Mouse (Mus musculus) liver, embryonic 11.5 days (tissue): ENCODE results near the gene Scd2. TPM values are rescaled to one million over a fixed set of nuclear protein-coding genes. Genes with fewer than 3 reads are reported as not detected.
A peak's percentile ranks its signal among the peaks of the same experiment; 100 is the strongest.

Source experiments
- ATAC-seq: fragments of 200-750 bp; cut with Nextera tagmentation; replicated peaks from 2 replicates; pipeline ENCODE4 v1.8.0; 2017; ENCODE audit warnings: moderate number of reproducible peaks, mild to moderate bottlenecking, moderate TSS enrichment, moderate library complexity; ENCODE audit not compliant: low FRiP score
- DNase-seq: peaks from one replicate; pipeline ENCODE4 v3.0.0-alpha.2; 2017; ENCODE audit warnings: low spot score
- H3K27ac ChIP-seq: fragments of 300-500 bp; sonication (generic); 2 replicates; pipeline ENCODE4 v1.5.1; 2014; ENCODE audit warnings: mild to moderate bottlenecking, low read depth, low read length, control low read depth
- H3K27me3 ChIP-seq: fragments of 300-500 bp; sonication (generic); replicated peaks from 2 replicates; pipeline ENCODE4 v1.6.1; 2014; ENCODE audit warnings: low read length, mixed read lengths; ENCODE audit not compliant: control insufficient read depth, insufficient read depth
- H3K36me3 ChIP-seq: fragments of 300-500 bp; sonication (generic); 2 replicates; pipeline ENCODE4 v1.6.1; 2014; ENCODE audit warnings: mild to moderate bottlenecking, low read length, moderate library complexity, mixed read lengths; ENCODE audit not compliant: control insufficient read depth, insufficient read depth
- H3K4me1 ChIP-seq: fragments of 300-500 bp; sonication (generic); replicated peaks from 2 replicates; pipeline ENCODE4 v1.6.1; 2014; ENCODE audit warnings: low read length, mixed read lengths; ENCODE audit not compliant: control insufficient read depth, insufficient read depth
- H3K4me2 ChIP-seq: fragments of 300-500 bp; sonication (generic); 2 replicates; pipeline ENCODE4 v1.6.1; 2014; ENCODE audit warnings: mild to moderate bottlenecking, control low read depth, moderate library complexity
- H3K4me3 ChIP-seq: fragments of 300-500 bp; sonication (generic); 2 replicates; pipeline ENCODE4 v1.5.1; 2014; ENCODE audit warnings: low read depth, low read length, control low read depth
- H3K9ac ChIP-seq: fragments of 300-500 bp; sonication (generic); 2 replicates; pipeline ENCODE4 v1.6.1; 2014; ENCODE audit warnings: low read depth, low read length, control low read depth
- H3K9me3 ChIP-seq: fragments of 300-500 bp; sonication (generic); 2 replicates; pipeline ENCODE4 v1.6.1; 2016; ENCODE audit warnings: low read length, inconsistent platforms, mixed read lengths; ENCODE audit not compliant: control insufficient read depth
- WGBS: fragments of 180-500 bp; shearing (Covaris S2); extraction: QIAGEN DNeasy Blood & Tissue Kit; methylation state at CpG from one replicate; pipeline ENCODE4 v1.1.7; 2014; 5-methylcytosine and 5-hydroxymethylcytosine counted together
- polyA plus RNA-seq: library from polyadenylated mRNA; unstranded; fragments of >200 nt; fragmentation: Nextera tagmentation; extraction: Ambion mirVana; gene quantifications from 2 replicates; pipeline ENCODE4 v1.2.1, GENCODE M21; 2014

The Scd2 gene
- polyA plus RNA-seq, 1 experiment from 2014 or later: 212 TPM

- peak overlapping the region; percentile 90 for H3K9ac ChIP-seq
- WGBS: 76% methylated on average over 8 of the region's 8 CpGs
- peak overlapping the region; percentile 97 for H3K4me2 ChIP-seq
- H3K36me3 ChIP-seq: peaks cover 64% of the 10 kb centered on the region
- DNase-seq: no peak
- H3K27me3 ChIP-seq: no peaks in the 10 kb centered on the region
- peak overlapping the region; percentile 88 for H3K4me3 ChIP-seq
- H3K27ac ChIP-seq: 0 out of 2 replicates have a peak overlapping the region, but pooled peaks have one; percentile 38
- H3K4me1 ChIP-seq: peaks cover 78% of the 10 kb centered on the region
- no peak for ATAC-seq
- no peaks in the 10 kb centered on the region for H3K9me3 ChIP-seq
These were observed 3.7 kb downstream of the Scd2 start for GRCm38 (mm10) chr19:44297068-44297760.

- no peak for DNase-seq
- Histone ChIP-seq H3K36me3 (peaks cover 67% of the 10 kb centered on the region), H3K9me3 (no peaks in the 10 kb centered on the region), H3K4me1 (peaks cover 72% of the 10 kb centered on the region), H3K4me3 (peak overlapping the region; percentile 88), H3K27ac (no peak overlapping the region), H3K27me3 (no peaks in the 10 kb centered on the region), H3K4me2 (peak overlapping the region; percentile 97), H3K9ac (0 out of 2 replicates have a peak overlapping the region, but pooled peaks have one; percentile 57)
- ATAC-seq: no peak
- 86% methylated on average over 9 of the region's 9 CpGs for WGBS
These were observed 4.4 kb downstream of the Scd2 start for GRCm38 (mm10) chr19:44297862-44298261.

- WGBS: 94% methylated on average over 9 of the region's 9 CpGs
- peaks cover 68% of the 10 kb centered on the region for H3K4me1 ChIP-seq
- peak overlapping the region; percentile 97 for H3K4me2 ChIP-seq
- no peaks in the 10 kb centered on the region for H3K9me3 ChIP-seq
- ATAC-seq (no peak), DNase-seq (no peak)
- no peaks in the 10 kb centered on the region for H3K27me3 ChIP-seq
- 0 out of 2 replicates have a peak overlapping the region, but pooled peaks have one; percentile 16 for H3K9ac ChIP-seq
- H3K36me3 ChIP-seq: peaks cover 78% of the 10 kb centered on the region
- H3K27ac ChIP-seq: no peak overlapping the region
- H3K4me3 ChIP-seq: peak overlapping the region; percentile 88
These were observed 5.6 kb downstream of the Scd2 start for GRCm38 (mm10) chr19:44299078-44299477.

- DNase-seq: no peak
- H3K9ac ChIP-seq: no peak overlapping the region
- H3K4me2 ChIP-seq: peak overlapping the region; percentile 97
- peak overlapping the region; percentile 11; the same call in 1 of the 2 replicates for H3K4me3 ChIP-seq
- H3K27ac ChIP-seq: 0 out of 2 replicates have a peak overlapping the region, but pooled peaks have one; percentile 26
- peaks cover 86% of the 10 kb centered on the region for H3K36me3 ChIP-seq
- H3K9me3 ChIP-seq: no peaks in the 10 kb centered on the region
- peak; percentile 51 for ATAC-seq
- H3K4me1 ChIP-seq: peaks cover 68% of the 10 kb centered on the region
- WGBS: 30% methylated on average over 6 of the region's 6 CpGs
- H3K27me3 ChIP-seq: no peaks in the 10 kb centered on the region
These were observed 6.4 kb downstream of the Scd2 start for GRCm38 (mm10) chr19:44299902-44300301.

GRCm38 (mm10) chr19:44300520-44300919, 7.0 kb downstream of the Scd2 start:
- Histone ChIP-seq H3K9me3 (no peaks in the 10 kb centered on the region), H3K9ac (no peak overlapping the region), H3K4me2 (peak overlapping the region; percentile 97), H3K27ac (peak overlapping the region; percentile 26), H3K36me3 (peaks cover 86% of the 10 kb centered on the region), H3K27me3 (no peaks in the 10 kb centered on the region), H3K4me3 (no peak overlapping the region), H3K4me1 (peaks cover 64% of the 10 kb centered on the region)
- ATAC-seq (no peak), DNase-seq (no peak)
- WGBS: 85% methylated on average over 7 of the region's 7 CpGs

GRCm38 (mm10) chr19:44301176-44301575, 7.7 kb downstream of the Scd2 start:
- no peaks in the 10 kb centered on the region for H3K9me3 ChIP-seq
- peaks cover 87% of the 10 kb centered on the region for H3K36me3 ChIP-seq
- H3K4me2 ChIP-seq: peak overlapping the region; percentile 97
- DNase-seq (no peak), ATAC-seq (no peak)
- H3K4me3 ChIP-seq: no peak overlapping the region
- peak overlapping the region; percentile 26; the same call in 1 of the 2 replicates for H3K27ac ChIP-seq
- H3K9ac ChIP-seq: no peak overlapping the region
- H3K27me3 ChIP-seq: no peaks in the 10 kb centered on the region
- peaks cover 58% of the 10 kb centered on the region for H3K4me1 ChIP-seq
- WGBS: 91% methylated on average over 16 of the region's 16 CpGs

GRCm38 (mm10) chr19:44301671-44302305, 8.3 kb downstream of the Scd2 start:
- no peaks in the 10 kb centered on the region for H3K9me3 ChIP-seq
- peaks cover 52% of the 10 kb centered on the region for H3K4me1 ChIP-seq
- H3K4me2 ChIP-seq: peak overlapping the region; percentile 97
- H3K9ac ChIP-seq: no peak overlapping the region
- H3K4me3 ChIP-seq: no peak overlapping the region
- ATAC-seq (0 out of 2 replicates have a peak, but pooled peaks have one; percentile 23), DNase-seq (peak; percentile 36)
- peaks cover 87% of the 10 kb centered on the region for H3K36me3 ChIP-seq
- no peaks in the 10 kb centered on the region for H3K27me3 ChIP-seq
- 59% methylated on average over 9 of the region's 9 CpGs for WGBS
- H3K27ac ChIP-seq: no peak overlapping the region

- H3K4me3 ChIP-seq: no peak overlapping the region
- no peak overlapping the region for H3K4me2 ChIP-seq
- peak; percentile 30 for DNase-seq
- H3K4me1 ChIP-seq: peaks cover 40% of the 10 kb centered on the region
- no peak overlapping the region for H3K9ac ChIP-seq
- H3K27me3 ChIP-seq: no peaks in the 10 kb centered on the region
- 93% methylated on average over 11 of the region's 11 CpGs for WGBS
- no peak overlapping the region for H3K27ac ChIP-seq
- no peak for ATAC-seq
- H3K9me3 ChIP-seq: no peaks in the 10 kb centered on the region
- peaks cover 81% of the 10 kb centered on the region for H3K36me3 ChIP-seq
These were observed 9.4 kb downstream of the Scd2 start for GRCm38 (mm10) chr19:44302901-44303300.
